Mouse (Mus musculus) limb, embryonic 15.5 days (tissue): Measurements from ENCODE around the gene Gspt1. TPM values are rescaled to one million over a fixed set of nuclear protein-coding genes. Genes with fewer than 3 reads are reported as not detected.

Experiments used
- ATAC-seq: fragments of 200-750 bp; cut with Nextera tagmentation; 2 replicates; pipeline ENCODE4 v1.8.0; 2017; ENCODE audit warnings: low read depth, moderate TSS enrichment; ENCODE audit not compliant: insufficient number of reproducible peaks, low FRiP score, low TSS enrichment
- H3K27ac ChIP-seq: fragments of 300-500 bp; sonication (generic); 2 replicates; pipeline ENCODE4 v1.5.1; 2015; ENCODE audit warnings: moderate library complexity, mild to moderate bottlenecking, inconsistent platforms
- H3K27me3 ChIP-seq: fragments of 300-500 bp; sonication (generic); 2 replicates; pipeline ENCODE4 v1.6.1; 2015; ENCODE audit warnings: inconsistent platforms
- H3K36me3 ChIP-seq: fragments of 300-500 bp; sonication (generic); 2 replicates; pipeline ENCODE4 v1.6.1; 2015; ENCODE audit warnings: inconsistent platforms
- H3K4me1 ChIP-seq: fragments of 300-500 bp; sonication (generic); 2 replicates; pipeline ENCODE4 v1.6.1; 2015; ENCODE audit warnings: inconsistent platforms
- H3K4me2 ChIP-seq: fragments of 300-500 bp; sonication (generic); 2 replicates; pipeline ENCODE4 v1.6.1; 2015; ENCODE audit warnings: mild to moderate bottlenecking, inconsistent platforms
- H3K4me3 ChIP-seq: fragments of 300-500 bp; sonication (generic); 2 replicates; pipeline ENCODE4 v1.5.1; 2015; ENCODE audit warnings: mild to moderate bottlenecking, inconsistent platforms
- H3K9ac ChIP-seq: fragments of 300-500 bp; sonication (generic); 2 replicates; pipeline ENCODE4 v1.6.1; 2015; ENCODE audit warnings: inconsistent platforms
- H3K9me3 ChIP-seq: fragments of 300-500 bp; sonication (generic); 2 replicates; pipeline ENCODE4 v1.6.1; 2016; ENCODE audit warnings: inconsistent platforms
- WGBS: fragments of 180-500 bp; shearing (Covaris S2); methylation state at CpG from one replicate; pipeline ENCODE4 v1.1.7; 2015; 5-methylcytosine and 5-hydroxymethylcytosine counted together
- microRNA counts: library from miRNA; unstranded; fragments of <30 nt; microRNA quantifications from one replicate; lab custom pipeline; 2016
- microRNA-seq: library from miRNA; unstranded; fragments of <30 nt; microRNA quantifications from one replicate; pipeline ENCODE4, GENCODE M21; 2016
- polyA plus RNA-seq: library from polyadenylated mRNA; unstranded; fragments of >200 nt; fragmentation: Nextera tagmentation; extraction: Ambion mirVana; gene quantifications from 2 replicates; pipeline ENCODE4 v1.2.1, GENCODE M21; 2015

Gene Gspt1
- polyA plus RNA-seq, 1 experiment from 2014 or later: 75.5 TPM

DNA sequence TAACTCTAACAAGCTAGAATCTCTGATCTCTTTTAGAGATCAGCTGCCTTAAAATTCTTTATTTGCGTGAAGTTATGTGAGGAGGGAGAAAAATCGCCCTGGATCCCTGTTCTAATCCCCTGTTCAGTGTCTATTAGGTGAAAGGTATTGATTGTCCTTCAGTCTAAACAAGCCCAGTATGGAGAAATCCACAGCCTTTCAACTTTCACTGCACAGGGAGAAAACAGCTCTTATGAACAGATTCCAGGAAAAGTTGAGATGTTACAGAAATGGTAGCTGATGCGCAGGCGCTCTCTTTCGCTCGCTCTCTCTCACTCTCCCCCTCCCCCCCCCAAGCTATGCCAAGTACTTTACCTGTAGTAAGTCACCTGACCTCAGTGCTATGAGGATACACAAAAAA is 82.4 kb downstream of the Gspt1 start:
- Histone ChIP-seq H3K9ac (no peak overlapping the region), H3K36me3 (no peaks in the 10 kb centered on the region), H3K4me1 (peaks cover 12% of the 10 kb centered on the region), H3K9me3 (no peaks in the 10 kb centered on the region), H3K27me3 (no peaks in the 10 kb centered on the region), H3K4me3 (no peak overlapping the region), H3K4me2 (no peak overlapping the region), H3K27ac (no peak overlapping the region)
- no peak for ATAC-seq
- 89% methylated on average over 6 of the region's 6 CpGs for WGBS

MicroRNAs within 50 kb of the gene (microRNA counts, 519-probe panel; counts per million panel counts)
- microRNA mmu-miR-1945 (lab: Ali Mortazavi, UCI): 1,076 counts per million, percentile 5 among the panel's probes with 10 or more counts

Small RNAs within 50 kb of the gene (microRNA-seq; reads per million reads assigned to microRNA genes)
- gene Mir1945: 2.7 reads per million, percentile 6 among the genes with 10 or more reads in this experiment

Other genes starting within 250 kb of the Gspt1 start
- 33.3 and 34.5 TPM in 2 replicates for gene Snn, start 193.4 kb downstream of the Gspt1 start, polyA plus RNA-seq
- 113 and 120 TPM in 2 replicates for gene Litaf, start 188.2 kb downstream of the Gspt1 start, polyA plus RNA-seq
- 37.4 and 41.6 TPM in 2 replicates for gene Txndc11, start 119.7 kb downstream of the Gspt1 start, polyA plus RNA-seq
- 99.4 and 102 TPM in 2 replicates for gene Zc3h7a, start 77.9 kb downstream of the Gspt1 start, polyA plus RNA-seq
- gene Rsl1d1, start 51.0 kb downstream of the Gspt1 start, polyA plus RNA-seq: 156 and 160 TPM in 2 replicates
- 0.31 TPM in 1 of 2 replicates, not detected in the other for gene Tnfrsf17, start 59.5 kb upstream of the Gspt1 start, polyA plus RNA-seq
- 13.2 and 14.3 TPM in 2 replicates for gene Snx29, start 68.6 kb upstream of the Gspt1 start, polyA plus RNA-seq